Mouse (Mus musculus) embryo, embryonic 11 days (tissue): ENCODE measurements around the gene Ccdc9b.

Experiments
- DNase-seq: peaks from one replicate; pipeline ENCODE4 v3.0.0-alpha.2; 2015

The Ccdc9b gene

GRCm38 (mm10) chr2:118706436-118706835 is 56.0 kb downstream of the Ccdc9b start:
- no peak for DNase-seq
